Mouse (Mus musculus): ENCODE data around the gene Snx29. TPM values are rescaled to one million over a fixed set of nuclear protein-coding genes. Genes with fewer than 3 reads are reported as not detected.
A peak's percentile ranks its signal among the peaks of the same experiment; 100 is the strongest.

The Snx29 gene
- total RNA-seq, 1 experiment, result 9.6 TPM

- in situ Hi-C loops (cut with MboI; ENCODE audit: low sequenced_read_pairs in 2 of 2, unreplicated experiment in 2 of 2), result no loop called here
- DNase-seq (ENCODE audit: low read depth, low spot score), result no peak
These were observed 297.2 kb downstream of the Snx29 start for GRCm38 (mm10) chr16:11619951-11620350.

GRCm38 (mm10) chr16:11621042-11621441 is 298.3 kb downstream of the Snx29 start:
- in situ Hi-C loops (cut with MboI; ENCODE audit: low sequenced_read_pairs in 2 of 2, unreplicated experiment in 2 of 2), result no loop called here
- Histone ChIP-seq H3K36me3 (ENCODE audit: control insufficient read depth, insufficient read depth, low read length, poor library complexity, severe bottlenecking) (no peaks in the 10 kb centered on the region), H3K4me1 (ENCODE audit: control insufficient read depth in 2 of 2, insufficient read depth in 2 of 2, low read length in 2 of 2, poor library complexity in 1 of 2) (no peaks in the 10 kb centered on the region), H3K4me3 (ENCODE audit: insufficient read depth in 1 of 2, low read depth in 1 of 2, low read length in 2 of 2, poor library complexity in 1 of 2, severe bottlenecking in 1 of 2) (no peak overlapping the region), H3K27ac (ENCODE audit: insufficient read depth, low read depth, low read length, poor library complexity, severe bottlenecking) (no peak overlapping the region), H3K9me3 (ENCODE audit: control insufficient read depth, insufficient read depth, low read depth, low read length) (no peaks in the 10 kb centered on the region), H3K9ac (ENCODE audit: insufficient read depth, low read depth, low read length, poor library complexity, severe bottlenecking) (no peak overlapping the region)
- no peak for DNase-seq (ENCODE audit: low read depth, low spot score)
- TF ChIP-seq MAFK (IDR thresholded peaks at IDR 0.05; ENCODE audit: insufficient read depth, low read depth, low read length) (no peak), HCFC1 (IDR thresholded peaks at IDR 0.05; ENCODE audit: borderline replicate concordance, insufficient read depth, low read length) (no peak), ZNF384 (IDR thresholded peaks at IDR 0.05; ENCODE audit: low read depth, low read length) (no peak), CHD2 (IDR thresholded peaks at IDR 0.05; ENCODE audit: low read depth, low read length) (no peak), ZC3H11A (IDR thresholded peaks at IDR 0.05; ENCODE audit: borderline replicate concordance, low read depth, low read length) (no peak)

More at GRCm38 (mm10) chr16:11619951-11620350, 297.2 kb downstream of the Snx29 start:
- H3K4me1 ChIP-seq (ENCODE audit: control insufficient read depth in 2 of 2, insufficient read depth in 2 of 2, low read length in 2 of 2, poor library complexity in 1 of 2), result no peaks in the 10 kb centered on the region
- no peak for TF ChIP-seq MAFK (IDR thresholded peaks at IDR 0.05; ENCODE audit: insufficient read depth, low read depth, low read length)
- no peak for TF ChIP-seq ZNF384 (IDR thresholded peaks at IDR 0.05; ENCODE audit: low read depth, low read length)
- TF ChIP-seq CHD2 (IDR thresholded peaks at IDR 0.05; ENCODE audit: low read depth, low read length), result no peak
- no peak for TF ChIP-seq HCFC1 (IDR thresholded peaks at IDR 0.05; ENCODE audit: borderline replicate concordance, insufficient read depth, low read length)
- TF ChIP-seq ZC3H11A (IDR thresholded peaks at IDR 0.05; ENCODE audit: borderline replicate concordance, low read depth, low read length), result no peak
- H3K36me3 ChIP-seq (ENCODE audit: control insufficient read depth, insufficient read depth, low read length, poor library complexity, severe bottlenecking), result no peaks in the 10 kb centered on the region
- no peak overlapping the region for H3K9ac ChIP-seq (ENCODE audit: insufficient read depth, low read depth, low read length, poor library complexity, severe bottlenecking)
- H3K4me3 ChIP-seq (ENCODE audit: insufficient read depth in 1 of 2, low read depth in 1 of 2, low read length in 2 of 2, poor library complexity in 1 of 2, severe bottlenecking in 1 of 2), result no peak overlapping the region
- no peaks in the 10 kb centered on the region for H3K9me3 ChIP-seq (ENCODE audit: control insufficient read depth, insufficient read depth, low read depth, low read length)
- no peak overlapping the region for H3K27ac ChIP-seq (ENCODE audit: insufficient read depth, low read depth, low read length, poor library complexity, severe bottlenecking)

- no peaks in the 10 kb centered on the region for H3K9me3 ChIP-seq (ENCODE audit: control insufficient read depth, insufficient read depth, low read depth, low read length)
- H3K9ac ChIP-seq (ENCODE audit: insufficient read depth, low read depth, low read length, poor library complexity, severe bottlenecking), result no peak overlapping the region
- H3K36me3 ChIP-seq (ENCODE audit: control insufficient read depth, insufficient read depth, low read length, poor library complexity, severe bottlenecking), result no peaks in the 10 kb centered on the region
- no peak overlapping the region for H3K27ac ChIP-seq (ENCODE audit: insufficient read depth, low read depth, low read length, poor library complexity, severe bottlenecking)
- no peaks in the 10 kb centered on the region for H3K4me1 ChIP-seq (ENCODE audit: control insufficient read depth in 2 of 2, insufficient read depth in 2 of 2, low read length in 2 of 2, poor library complexity in 1 of 2)
- no peak for DNase-seq (ENCODE audit: low read depth, low spot score)
- TF ChIP-seq ZNF384 (IDR thresholded peaks at IDR 0.05; ENCODE audit: low read depth, low read length) (peak; percentile 55; the same call in 1 of the 2 replicates), CHD2 (IDR thresholded peaks at IDR 0.05; ENCODE audit: low read depth, low read length) (no peak)
- in situ Hi-C loops (cut with MboI; ENCODE audit: low sequenced_read_pairs in 2 of 2, unreplicated experiment in 2 of 2), result no loop called here
- no peak overlapping the region for H3K4me3 ChIP-seq (ENCODE audit: insufficient read depth in 1 of 2, low read depth in 1 of 2, low read length in 2 of 2, poor library complexity in 1 of 2, severe bottlenecking in 1 of 2)
These were observed 299.0 kb downstream of the Snx29 start for GRCm38 (mm10) chr16:11621664-11622063.

- DNase-seq (ENCODE audit: low read depth, low spot score), result no peak
- no peaks in the 10 kb centered on the region for H3K4me1 ChIP-seq (ENCODE audit: control insufficient read depth in 2 of 2, insufficient read depth in 2 of 2, low read length in 2 of 2, poor library complexity in 1 of 2)
- no peaks in the 10 kb centered on the region for H3K9me3 ChIP-seq (ENCODE audit: control insufficient read depth, insufficient read depth, low read depth, low read length)
- H3K4me3 ChIP-seq (ENCODE audit: insufficient read depth in 1 of 2, low read depth in 1 of 2, low read length in 2 of 2, poor library complexity in 1 of 2, severe bottlenecking in 1 of 2), result no peak overlapping the region
- H3K36me3 ChIP-seq (ENCODE audit: control insufficient read depth, insufficient read depth, low read length, poor library complexity, severe bottlenecking), result no peaks in the 10 kb centered on the region
- no peak overlapping the region for H3K9ac ChIP-seq (ENCODE audit: insufficient read depth, low read depth, low read length, poor library complexity, severe bottlenecking)
- TF ChIP-seq CHD2 (IDR thresholded peaks at IDR 0.05; ENCODE audit: low read depth, low read length) (no peak), ZNF384 (IDR thresholded peaks at IDR 0.05; ENCODE audit: low read depth, low read length) (no peak), ZC3H11A (IDR thresholded peaks at IDR 0.05; ENCODE audit: borderline replicate concordance, low read depth, low read length) (no peak), HCFC1 (IDR thresholded peaks at IDR 0.05; ENCODE audit: borderline replicate concordance, insufficient read depth, low read length) (no peak), MAFK (IDR thresholded peaks at IDR 0.05; ENCODE audit: insufficient read depth, low read depth, low read length) (no peak)
- H3K27ac ChIP-seq (ENCODE audit: insufficient read depth, low read depth, low read length, poor library complexity, severe bottlenecking), result no peak overlapping the region
- in situ Hi-C loops (cut with MboI; ENCODE audit: low sequenced_read_pairs in 2 of 2, unreplicated experiment in 2 of 2), result no loop called here
These were observed 300.3 kb downstream of the Snx29 start for GRCm38 (mm10) chr16:11623032-11623431.

GRCm38 (mm10) chr16:11624121-11624520 is 301.4 kb downstream of the Snx29 start:
- Histone ChIP-seq H3K4me1 (ENCODE audit: control insufficient read depth in 2 of 2, insufficient read depth in 2 of 2, low read length in 2 of 2, poor library complexity in 1 of 2) (no peaks in the 10 kb centered on the region), H3K9me3 (ENCODE audit: control insufficient read depth, insufficient read depth, low read depth, low read length) (no peaks in the 10 kb centered on the region), H3K9ac (ENCODE audit: insufficient read depth, low read depth, low read length, poor library complexity, severe bottlenecking) (no peak overlapping the region), H3K36me3 (ENCODE audit: control insufficient read depth, insufficient read depth, low read length, poor library complexity, severe bottlenecking) (no peaks in the 10 kb centered on the region), H3K27ac (ENCODE audit: insufficient read depth, low read depth, low read length, poor library complexity, severe bottlenecking) (no peak overlapping the region), H3K4me3 (ENCODE audit: insufficient read depth in 1 of 2, low read depth in 1 of 2, low read length in 2 of 2, poor library complexity in 1 of 2, severe bottlenecking in 1 of 2) (no peak overlapping the region)
- no peak for DNase-seq (ENCODE audit: low read depth, low spot score)
- TF ChIP-seq CHD2 (IDR thresholded peaks at IDR 0.05; ENCODE audit: low read depth, low read length) (no peak), MAFK (IDR thresholded peaks at IDR 0.05; ENCODE audit: insufficient read depth, low read depth, low read length) (no peak), HCFC1 (IDR thresholded peaks at IDR 0.05; ENCODE audit: borderline replicate concordance, insufficient read depth, low read length) (no peak), ZC3H11A (IDR thresholded peaks at IDR 0.05; ENCODE audit: borderline replicate concordance, low read depth, low read length) (no peak), ZNF384 (IDR thresholded peaks at IDR 0.05; ENCODE audit: low read depth, low read length) (no peak)
- in situ Hi-C loops (cut with MboI; ENCODE audit: low sequenced_read_pairs in 2 of 2, unreplicated experiment in 2 of 2), result no loop called here
